In the genomic region with DNA sequence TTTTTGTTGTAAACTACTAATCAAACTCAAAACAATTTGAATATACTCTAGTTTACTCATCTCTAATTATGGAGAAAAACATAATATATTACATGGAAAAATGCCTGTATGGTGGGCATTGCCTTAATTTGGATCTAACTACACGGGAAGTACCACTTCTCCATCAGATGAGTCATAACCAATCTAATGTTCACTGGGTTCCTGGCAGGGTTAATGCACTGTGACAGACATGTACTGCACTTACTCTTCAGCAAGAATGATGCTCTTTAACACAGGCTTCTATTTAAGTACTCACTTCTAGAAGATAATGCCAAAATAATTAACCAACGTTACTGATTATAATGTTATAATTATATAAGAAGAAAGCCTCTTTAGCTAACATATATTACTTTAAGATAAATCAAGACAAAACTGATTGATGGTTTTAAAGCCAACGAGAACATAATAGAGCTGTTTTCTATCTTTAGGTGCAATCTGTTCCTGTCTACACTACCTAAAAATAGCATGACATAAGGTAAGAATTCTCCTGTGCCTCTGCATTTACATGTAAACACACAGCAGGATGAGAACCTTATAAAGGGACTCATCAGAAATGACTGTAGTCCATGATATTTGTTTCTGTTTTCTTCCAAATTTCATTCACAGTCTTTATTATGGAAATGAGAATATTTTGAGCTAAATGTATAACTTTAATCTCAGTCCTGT, we compare ENCODE assay signal across 14 mouse cellular contexts.
"Had no signal": no experiment of that assay in that cellular context is flagged by ENCODE, and none has a peak within 500 bp of the region (broad histone marks: within the 10 kb centered on the region; RNA-seq: fewer than 3 reads in every experiment).

No protein-coding gene starts in this region.

- DNase-seq: lung, adult 2 months; lung, postnatal 14 days; lung, postnatal 36 days; midbrain, embryonic 14.5 days; retina, postnatal 1 day; right cerebral cortex, adult 18-20 months; right cerebral cortex, postnatal 25 days; right cerebral cortex, postnatal 4 days; spleen, adult 18-20 months; thymus, adult 18-20 months; thymus, postnatal 14 days; thymus, postnatal 36 days had no signal

- ATAC-seq: lung, postnatal 0 days; midbrain, embryonic 16.5 days had no signal
